Mouse (Mus musculus) spleen, adult 2 months (tissue): ENCODE results near the gene Gm19345. TPM values are rescaled to one million over a fixed set of nuclear protein-coding genes. Genes with fewer than 3 reads are reported as not detected.

Experiments used
- DNase-seq, 2 experiments: peaks; one replicate each; pipeline versions ENCODE4 v3.0.0 to v3.0.0-alpha.2; 2012 to 2021; ENCODE audit warnings: low spot score in 2 of 2, low read depth in 1 of 2
- H3K27ac ChIP-seq: fragments of 200-500 bp; 2 replicates; pipeline ENCODE4 v1.5.1; 2012; ENCODE audit warnings: low read length, inconsistent platforms; ENCODE audit not compliant: insufficient read depth
- H3K27me3 ChIP-seq: fragments of 200-500 bp; 2 replicates; pipeline ENCODE4 v1.6.1; 2012; ENCODE audit warnings: mild to moderate bottlenecking, moderate library complexity, low read length, inconsistent platforms; ENCODE audit not compliant: control insufficient read depth, insufficient read depth
- H3K36me3 ChIP-seq: fragments of 200-500 bp; 2 replicates; pipeline ENCODE4 v1.6.1; 2012; ENCODE audit warnings: mild to moderate bottlenecking, low read length, inconsistent platforms; ENCODE audit not compliant: control insufficient read depth, insufficient read depth
- H3K4me1 ChIP-seq: fragments of 200-500 bp; 2 replicates; pipeline ENCODE4 v1.6.1; 2011; ENCODE audit warnings: inconsistent platforms; ENCODE audit not compliant: control insufficient read depth, insufficient read depth, insufficient read length
- H3K4me3 ChIP-seq: fragments of 200-500 bp; 2 replicates; pipeline ENCODE4 v1.5.1; 2011; ENCODE audit warnings: mild to moderate bottlenecking, inconsistent platforms; ENCODE audit not compliant: insufficient read depth, insufficient read length; ENCODE audit errors: extremely low read depth
- CTCF ChIP-seq: fragments of 200-500 bp; IDR thresholded peaks from 2 replicates; pipeline ENCODE4 v1.5.1; 2011; ENCODE audit warnings: mild to moderate bottlenecking, inconsistent platforms; ENCODE audit not compliant: insufficient read depth, insufficient read length, insufficient replicate concordance; ENCODE audit errors: extremely low read depth
- POLR2A ChIP-seq: fragments of 200-500 bp; IDR thresholded peaks from 2 replicates; pipeline ENCODE4 v1.6.1; 2011; ENCODE audit warnings: low read depth, low read length, inconsistent platforms
- WGBS: fragments of 180-500 bp; shearing (Covaris S2); methylation state at CpG from one replicate; pipeline ENCODE4 v1.1.7; 2018; 5-methylcytosine and 5-hydroxymethylcytosine counted together
- polyA plus RNA-seq: library from polyadenylated mRNA; depleted of rRNA; stranded (reverse); fragments of >200 nt; gene quantifications from 2 replicates; pipeline ENCODE4 v1.2.3, GENCODE M21; 2012

Gene Gm19345
- polyA plus RNA-seq, 1 experiment = not detected

GRCm38 (mm10) chr7:19841686-19842413 lies 10.0 kb upstream of the Gm19345 start:
- 64% methylated on average over 21 of the region's 21 CpGs for WGBS
- Histone ChIP-seq H3K27me3 (no peaks in the 10 kb centered on the region), H3K36me3 (no peaks in the 10 kb centered on the region), H3K4me1 (peaks cover 25% of the 10 kb centered on the region; the same call in 1 of the 2 replicates), H3K4me3 (no peak overlapping the region), H3K27ac (no peak overlapping the region)
- TF ChIP-seq POLR2A (no peak), CTCF (no peak)
- no peak for DNase-seq

GRCm38 (mm10) chr7:19842885-19843504 lies 8.8 kb upstream of the Gm19345 start:
- 69% methylated on average over 19 of the region's 19 CpGs for WGBS
- H3K27ac ChIP-seq = no peak overlapping the region

DNA sequence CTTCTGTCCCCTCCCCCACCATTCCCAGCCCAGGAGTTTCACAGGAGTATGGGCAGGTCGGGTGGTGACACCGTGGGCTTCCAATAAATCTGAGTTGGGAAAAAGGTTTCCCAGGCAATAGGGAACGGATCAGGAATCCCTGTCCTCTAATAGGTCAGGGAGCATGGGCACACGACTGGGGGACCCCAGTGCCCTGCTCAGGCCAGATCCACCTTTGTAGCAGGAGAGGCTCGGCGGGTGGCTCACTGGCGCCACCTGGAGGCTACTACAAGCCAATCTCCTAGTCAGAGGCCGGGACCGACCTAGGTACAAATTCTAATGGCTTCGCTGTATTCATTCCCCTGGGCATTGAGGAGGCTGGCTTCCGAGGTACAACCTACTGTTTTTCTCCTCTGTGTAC lies 8.2 kb upstream of the Gm19345 start:
- peak; percentile 41 to 75 for DNase-seq
- Histone ChIP-seq H3K4me3 (no peak overlapping the region), H3K4me1 (peaks cover 25% of the 10 kb centered on the region; the same call in 1 of the 2 replicates), H3K27ac (peak overlapping the region; percentile 37; the same call in 1 of the 2 replicates), H3K27me3 (no peaks in the 10 kb centered on the region), H3K36me3 (no peaks in the 10 kb centered on the region)
- 12% methylated on average over 11 of the region's 11 CpGs for WGBS
- TF ChIP-seq POLR2A = no peak
- TF ChIP-seq CTCF = peak; percentile 86

More at GRCm38 (mm10) chr7:19842885-19843504, 8.8 kb upstream of the Gm19345 start:
- Histone ChIP-seq H3K4me3 (no peak overlapping the region), H3K36me3 (no peaks in the 10 kb centered on the region), H3K4me1 (peaks cover 25% of the 10 kb centered on the region; the same call in 1 of the 2 replicates), H3K27me3 (no peaks in the 10 kb centered on the region)
- DNase-seq = peak in 1 of 2 experiments; percentile 18
- TF ChIP-seq POLR2A (no peak), CTCF (no peak)

- DNase-seq = peak; percentile 25 to 62
- WGBS = 6% methylated on average over 15 of the region's 15 CpGs
- Histone ChIP-seq H3K4me3 (no peak overlapping the region), H3K27ac (peak overlapping the region; percentile 78), H3K4me1 (peaks cover 25% of the 10 kb centered on the region; the same call in 1 of the 2 replicates), H3K36me3 (no peaks in the 10 kb centered on the region), H3K27me3 (no peaks in the 10 kb centered on the region)
- no peak for TF ChIP-seq CTCF
- TF ChIP-seq POLR2A = no peak
Measured at GRCm38 (mm10) chr7:19844521-19845171, 7.2 kb upstream of the Gm19345 start.

DNA sequence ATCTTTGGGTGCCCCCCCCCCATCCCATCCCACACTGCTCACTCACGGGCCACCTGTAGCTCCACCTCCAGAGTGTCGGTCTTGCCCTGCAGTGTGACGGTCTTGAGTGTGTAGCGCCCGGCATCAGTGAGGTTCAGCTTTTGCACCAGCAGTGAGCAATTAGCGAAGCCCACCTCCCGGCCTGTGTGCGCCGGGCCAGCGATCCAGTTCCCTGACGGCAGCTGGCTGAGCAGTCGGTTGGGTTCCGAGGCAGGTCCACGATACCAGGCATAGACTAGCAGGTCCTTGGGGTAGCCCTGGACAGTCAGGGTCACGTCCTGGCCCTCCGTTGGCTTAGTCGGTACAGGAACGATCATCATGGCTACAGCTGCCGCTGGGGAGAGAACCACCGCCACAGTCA lies 1.7 kb downstream of the Gm19345 start:
- Histone ChIP-seq H3K4me3 (no peak overlapping the region), H3K27ac (no peak overlapping the region), H3K4me1 (peaks cover 5% of the 10 kb centered on the region; the same call in 1 of the 2 replicates), H3K27me3 (peaks cover 3% of the 10 kb centered on the region), H3K36me3 (no peaks in the 10 kb centered on the region)
- DNase-seq = no peak
- WGBS = 96% methylated on average over 20 of the region's 20 CpGs
- no peak for TF ChIP-seq POLR2A
- TF ChIP-seq CTCF = no peak

- Histone ChIP-seq H3K4me3 (no peak overlapping the region), H3K27me3 (peaks cover 3% of the 10 kb centered on the region), H3K4me1 (peaks cover 5% of the 10 kb centered on the region; the same call in 1 of the 2 replicates), H3K36me3 (no peaks in the 10 kb centered on the region), H3K27ac (no peak overlapping the region)
- no peak for DNase-seq
- TF ChIP-seq POLR2A (no peak), CTCF (no peak)
- 47% methylated on average over 5 of the region's 5 CpGs for WGBS
Measured at GRCm38 (mm10) chr7:19855663-19856062, 3.9 kb downstream of the Gm19345 start.

- Histone ChIP-seq H3K27me3 (peaks cover 3% of the 10 kb centered on the region), H3K4me1 (peaks cover 5% of the 10 kb centered on the region; the same call in 1 of the 2 replicates), H3K27ac (no peak overlapping the region), H3K36me3 (no peaks in the 10 kb centered on the region), H3K4me3 (no peak overlapping the region)
- 82% methylated on average over 6 of the region's 6 CpGs for WGBS
- no peak for TF ChIP-seq POLR2A
- DNase-seq = no peak
Measured at GRCm38 (mm10) chr7:19856283-19856682, 4.5 kb downstream of the Gm19345 start.
